Mouse (Mus musculus) bone marrow macrophage, adult 2 months (primary cell): Measurements from ENCODE around the gene Adap1.

ENCODE experiments used
- CTCF ChIP-seq: IDR thresholded peaks from 2 replicates; pipeline ENCODE4 v1.5.1; 2012; ENCODE audit warnings: low read depth, mild to moderate bottlenecking, low read length, moderate library complexity
- POLR2A ChIP-seq: IDR thresholded peaks from 2 replicates; pipeline ENCODE4 v1.6.1; 2012; ENCODE audit warnings: mild to moderate bottlenecking, low read depth, low read length, borderline replicate concordance

GRCm38 (mm10) chr5:139232083-139232482 lies 93.3 kb downstream of the Adap1 start:
- TF ChIP-seq CTCF, result no peak
- no peak for TF ChIP-seq POLR2A
